Mouse (Mus musculus): Measurements from ENCODE around the gene Twnk. TPM values are rescaled to one million over a fixed set of nuclear protein-coding genes. Genes with fewer than 3 reads are reported as not detected.
A peak's percentile ranks its signal among the peaks of the same experiment; 100 is the strongest.

The Twnk gene
- polyA plus RNA-seq, 1 experiment from 2014 or later: 10.2 TPM

GRCm38 (mm10) chr19:44992246-44992645, 13.2 kb upstream of the Twnk start:
- Histone ChIP-seq H3K27ac (ENCODE audit: low read depth, low read length) (no peak overlapping the region), H3K4me3 (ENCODE audit: low read depth, low read length) (no peak overlapping the region), H3K36me3 (ENCODE audit: control insufficient read depth, insufficient read depth, low read length) (peaks cover 31% of the 10 kb centered on the region), H3K4me1 (ENCODE audit: control insufficient read depth, insufficient read depth, low read length) (peaks cover 10% of the 10 kb centered on the region; the same call in 1 of the 2 replicates), H3K9me3 (ENCODE audit: control insufficient read depth, low read length) (no peaks in the 10 kb centered on the region), H3K4me2 (ENCODE audit: low read depth, low read length) (no peak overlapping the region; the same call in 1 of the 2 replicates), H3K27me3 (ENCODE audit: control insufficient read depth, insufficient read depth, low read length) (no peaks in the 10 kb centered on the region), H3K9ac (replicated peaks; ENCODE audit: low read depth, low read length) (peak overlapping the region; percentile 25; the same call in 1 of the 2 replicates)
- no peak for ATAC-seq (ENCODE audit: low read depth)
- WGBS: 50% methylated on average over 7 of the region's 7 CpGs

- H3K36me3 ChIP-seq (ENCODE audit: control insufficient read depth, insufficient read depth, low read length): peaks cover 36% of the 10 kb centered on the region
- WGBS: 60% methylated on average over 7 of the region's 7 CpGs
These were observed 12.8 kb upstream of the Twnk start for GRCm38 (mm10) chr19:44992712-44993111.

GRCm38 (mm10) chr19:44997786-44998185, 7.7 kb upstream of the Twnk start:
- Histone ChIP-seq H3K9ac (replicated peaks; ENCODE audit: low read depth, low read length) (no peak overlapping the region), H3K27ac (ENCODE audit: low read depth, low read length) (no peak overlapping the region), H3K36me3 (ENCODE audit: control insufficient read depth, insufficient read depth, low read length) (peaks cover 50% of the 10 kb centered on the region), H3K4me2 (ENCODE audit: low read depth, low read length) (no peak overlapping the region), H3K9me3 (ENCODE audit: control insufficient read depth, low read length) (no peaks in the 10 kb centered on the region), H3K27me3 (ENCODE audit: control insufficient read depth, insufficient read depth, low read length) (no peaks in the 10 kb centered on the region), H3K4me3 (ENCODE audit: low read depth, low read length) (no peak overlapping the region), H3K4me1 (ENCODE audit: control insufficient read depth, insufficient read depth, low read length) (no peaks in the 10 kb centered on the region)
- 81% methylated on average over 11 of the region's 11 CpGs for WGBS
- no peak for ATAC-seq (ENCODE audit: low read depth)

More at GRCm38 (mm10) chr19:44992712-44993111, 12.8 kb upstream of the Twnk start:
- Histone ChIP-seq H3K9ac (replicated peaks; ENCODE audit: low read depth, low read length) (peak overlapping the region; percentile 25; the same call in 1 of the 2 replicates), H3K27ac (ENCODE audit: low read depth, low read length) (no peak overlapping the region), H3K4me2 (ENCODE audit: low read depth, low read length) (no peak overlapping the region), H3K9me3 (ENCODE audit: control insufficient read depth, low read length) (no peaks in the 10 kb centered on the region), H3K4me1 (ENCODE audit: control insufficient read depth, insufficient read depth, low read length) (peaks cover 10% of the 10 kb centered on the region; the same call in 1 of the 2 replicates), H3K4me3 (ENCODE audit: low read depth, low read length) (no peak overlapping the region), H3K27me3 (ENCODE audit: control insufficient read depth, insufficient read depth, low read length) (no peaks in the 10 kb centered on the region)
- no peak for ATAC-seq (ENCODE audit: low read depth)

GRCm38 (mm10) chr19:44999647-45000046, 5.8 kb upstream of the Twnk start:
- H3K9ac ChIP-seq (replicated peaks; ENCODE audit: low read depth, low read length): no peak overlapping the region
- 86% methylated on average over 8 of the region's 8 CpGs for WGBS
- ATAC-seq (ENCODE audit: low read depth): no peak
- H3K9me3 ChIP-seq (ENCODE audit: control insufficient read depth, low read length): no peaks in the 10 kb centered on the region
- no peak overlapping the region for H3K27ac ChIP-seq (ENCODE audit: low read depth, low read length)
- H3K36me3 ChIP-seq (ENCODE audit: control insufficient read depth, insufficient read depth, low read length): peaks cover 38% of the 10 kb centered on the region
- no peaks in the 10 kb centered on the region for H3K27me3 ChIP-seq (ENCODE audit: control insufficient read depth, insufficient read depth, low read length)
- H3K4me3 ChIP-seq (ENCODE audit: low read depth, low read length): no peak overlapping the region
- H3K4me2 ChIP-seq (ENCODE audit: low read depth, low read length): no peak overlapping the region
- H3K4me1 ChIP-seq (ENCODE audit: control insufficient read depth, insufficient read depth, low read length): no peaks in the 10 kb centered on the region

- H3K27me3 ChIP-seq (ENCODE audit: control insufficient read depth, insufficient read depth, low read length): no peaks in the 10 kb centered on the region
- H3K4me1 ChIP-seq (ENCODE audit: control insufficient read depth, insufficient read depth, low read length): peaks cover 14% of the 10 kb centered on the region
- H3K27ac ChIP-seq (ENCODE audit: low read depth, low read length): no peak overlapping the region
- H3K9me3 ChIP-seq (ENCODE audit: control insufficient read depth, low read length): no peaks in the 10 kb centered on the region
- H3K36me3 ChIP-seq (ENCODE audit: control insufficient read depth, insufficient read depth, low read length): peaks cover 26% of the 10 kb centered on the region
- H3K9ac ChIP-seq (replicated peaks; ENCODE audit: low read depth, low read length): no peak overlapping the region
- H3K4me3 ChIP-seq (ENCODE audit: low read depth, low read length): no peak overlapping the region
- WGBS: 70% methylated on average over 3 of the region's 3 CpGs
- no peak for ATAC-seq (ENCODE audit: low read depth)
- no peak overlapping the region for H3K4me2 ChIP-seq (ENCODE audit: low read depth, low read length)
These were observed 3.2 kb upstream of the Twnk start for GRCm38 (mm10) chr19:45002301-45002700.

- H3K27ac ChIP-seq (ENCODE audit: low read depth, low read length): no peak overlapping the region
- H3K9ac ChIP-seq (replicated peaks; ENCODE audit: low read depth, low read length): no peak overlapping the region
- peaks cover 10% of the 10 kb centered on the region for H3K36me3 ChIP-seq (ENCODE audit: control insufficient read depth, insufficient read depth, low read length)
- H3K4me1 ChIP-seq (ENCODE audit: control insufficient read depth, insufficient read depth, low read length): peaks cover 17% of the 10 kb centered on the region
- H3K9me3 ChIP-seq (ENCODE audit: control insufficient read depth, low read length): no peaks in the 10 kb centered on the region
- WGBS: 88% methylated on average over 7 of the region's 7 CpGs
- H3K4me2 ChIP-seq (ENCODE audit: low read depth, low read length): no peak overlapping the region
- H3K4me3 ChIP-seq (ENCODE audit: low read depth, low read length): no peak overlapping the region
- no peak for ATAC-seq (ENCODE audit: low read depth)
- H3K27me3 ChIP-seq (ENCODE audit: control insufficient read depth, insufficient read depth, low read length): no peaks in the 10 kb centered on the region
These were observed 1.5 kb upstream of the Twnk start for GRCm38 (mm10) chr19:45003740-45004516.

GRCm38 (mm10) chr19:45005957-45006712, 672 bp downstream of the Twnk start, which contains the start of gene Mrpl43:
TSS of gene Mrpl43 (minus strand) at chr19:45006442.
- under 1% methylated on average over 82 of the region's 82 CpGs for WGBS
- Histone ChIP-seq H3K27ac (ENCODE audit: low read depth, low read length) (peak within 1 kb of the TSS; percentile 72), H3K36me3 (ENCODE audit: control insufficient read depth, insufficient read depth, low read length) (peaks cover 13% of the 10 kb centered on the region), H3K9ac (replicated peaks; ENCODE audit: low read depth, low read length) (peak within 1 kb of the TSS; percentile 67), H3K9me3 (ENCODE audit: control insufficient read depth, low read length) (no peaks in the 10 kb centered on the region), H3K4me2 (ENCODE audit: low read depth, low read length) (peak within 1 kb of the TSS; percentile 92), H3K4me3 (ENCODE audit: low read depth, low read length) (peak within 1 kb of the TSS; percentile 69), H3K4me1 (ENCODE audit: control insufficient read depth, insufficient read depth, low read length) (peaks cover 19% of the 10 kb centered on the region), H3K27me3 (ENCODE audit: control insufficient read depth, insufficient read depth, low read length) (no peaks in the 10 kb centered on the region)
- ATAC-seq (ENCODE audit: low read depth): peak; percentile 92

GRCm38 (mm10) chr19:45007021-45007420, 1.6 kb downstream of the Twnk start:
- Histone ChIP-seq H3K9me3 (ENCODE audit: control insufficient read depth, low read length) (no peaks in the 10 kb centered on the region), H3K36me3 (ENCODE audit: control insufficient read depth, insufficient read depth, low read length) (peaks cover 20% of the 10 kb centered on the region; the same call in 1 of the 2 replicates), H3K27me3 (ENCODE audit: control insufficient read depth, insufficient read depth, low read length) (no peaks in the 10 kb centered on the region), H3K4me1 (ENCODE audit: control insufficient read depth, insufficient read depth, low read length) (peaks cover 19% of the 10 kb centered on the region), H3K4me2 (ENCODE audit: low read depth, low read length) (peak overlapping the region; percentile 92), H3K9ac (replicated peaks; ENCODE audit: low read depth, low read length) (peak overlapping the region; percentile 67), H3K4me3 (ENCODE audit: low read depth, low read length) (peak overlapping the region; percentile 69), H3K27ac (ENCODE audit: low read depth, low read length) (peak overlapping the region; percentile 72)
- WGBS: 46% methylated on average over 17 of the region's 17 CpGs
- ATAC-seq (ENCODE audit: low read depth): no peak

All from neural tube, embryonic 14.5 days (tissue).